Mouse (Mus musculus) right cerebral cortex, postnatal 14 days (tissue): Measurements from ENCODE around the gene Usp49.
A peak's percentile ranks its signal among the peaks of the same experiment; 100 is the strongest.

Experiments used
- DNase-seq: peaks from one replicate; pipeline ENCODE4 v3.0.0; 2022

Gene Usp49

GRCm38 (mm10) chr17:47695337-47695710 is 64.8 kb downstream of the Usp49 start:
- no peak for DNase-seq

GRCm38 (mm10) chr17:47698156-47698555 is 67.7 kb downstream of the Usp49 start:
- no peak for DNase-seq

- DNase-seq = no peak
Observed at GRCm38 (mm10) chr17:47699055-47699454, 68.6 kb downstream of the Usp49 start.

DNA sequence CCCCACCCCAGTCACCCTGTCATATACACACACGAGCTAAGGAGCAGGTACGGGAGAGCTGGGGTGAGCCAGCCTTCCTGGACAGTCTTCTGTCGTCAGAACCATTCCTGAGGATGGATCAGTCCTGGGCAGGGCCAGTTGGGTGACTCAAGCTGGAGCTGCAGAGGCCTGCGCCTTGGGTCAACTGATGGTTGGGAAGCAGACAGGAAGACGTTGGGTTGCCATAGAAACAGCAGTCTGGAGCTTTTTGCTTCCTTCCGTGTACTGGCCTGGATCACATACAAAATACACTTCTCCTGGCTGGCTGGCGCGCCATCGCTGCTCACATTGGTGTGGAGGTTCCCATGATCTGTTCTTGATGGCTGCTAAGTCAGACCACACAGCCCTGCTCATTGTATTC is 71.3 kb downstream of the Usp49 start:
- DNase-seq = peak; percentile 16

- DNase-seq = peak; percentile 17
Observed at GRCm38 (mm10) chr17:47702548-47703345, 72.3 kb downstream of the Usp49 start.

DNA sequence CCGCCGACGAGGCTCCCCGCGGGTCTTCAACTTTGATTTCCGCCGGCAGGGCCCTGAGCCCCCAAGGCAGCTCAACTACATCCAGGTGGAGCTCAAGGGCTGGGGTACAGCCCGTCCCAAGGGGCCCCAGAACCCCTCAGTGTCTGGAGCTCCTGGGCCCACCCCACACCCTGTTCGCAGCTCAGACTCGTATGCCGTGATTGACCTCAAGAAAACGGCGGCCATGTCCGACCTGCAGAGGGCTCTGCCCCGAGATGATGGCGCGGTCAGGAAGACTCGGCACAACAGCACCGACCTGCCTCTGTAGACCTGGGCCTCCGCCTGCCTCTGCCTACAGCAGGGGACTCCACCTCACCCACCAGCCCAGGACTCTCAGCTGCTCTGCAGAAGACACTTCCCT is 73.1 kb downstream of the Usp49 start:
- DNase-seq = no peak

DNA sequence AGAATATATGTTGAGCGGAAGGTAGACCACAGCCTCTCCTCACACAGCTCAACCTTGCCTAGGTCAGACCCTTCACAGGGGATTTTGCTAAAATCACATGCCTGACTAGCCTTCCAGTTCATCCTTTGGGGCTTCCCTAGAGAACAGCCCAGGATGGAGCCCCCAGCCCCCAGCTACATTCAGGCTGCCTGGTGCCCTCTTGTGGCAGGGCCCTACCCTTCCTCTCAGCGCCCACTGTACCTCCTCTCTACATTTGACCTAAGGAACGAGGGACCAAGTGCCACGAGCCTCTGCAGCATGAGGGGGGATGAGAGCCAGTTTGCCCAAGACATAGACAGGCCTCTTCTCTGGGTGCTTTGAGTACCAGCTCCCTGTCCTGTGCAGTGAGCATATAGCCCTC is 74.2 kb downstream of the Usp49 start:
- no peak for DNase-seq

- DNase-seq = no peak
Observed at GRCm38 (mm10) chr17:47706196-47706595, 75.7 kb downstream of the Usp49 start.

DNA sequence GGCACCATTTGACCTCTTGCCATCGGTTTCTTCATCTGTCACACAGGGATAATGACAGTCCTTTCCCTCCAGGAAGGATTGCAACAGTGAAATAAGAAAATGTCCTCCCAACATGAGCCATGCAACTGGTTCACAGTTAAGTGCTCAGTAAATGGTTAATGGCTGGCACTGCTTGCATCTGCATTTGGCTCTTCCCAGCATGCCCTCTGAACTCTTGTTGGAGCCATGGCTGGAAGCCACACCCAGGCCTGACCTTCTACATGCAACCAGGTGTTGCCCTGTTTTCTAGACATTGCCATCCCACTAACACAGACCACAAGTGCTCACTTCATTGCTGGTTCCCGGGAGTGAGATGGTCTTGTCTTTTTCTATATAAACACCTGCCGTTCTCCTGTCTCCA is 77.5 kb downstream of the Usp49 start:
- DNase-seq = no peak

DNA sequence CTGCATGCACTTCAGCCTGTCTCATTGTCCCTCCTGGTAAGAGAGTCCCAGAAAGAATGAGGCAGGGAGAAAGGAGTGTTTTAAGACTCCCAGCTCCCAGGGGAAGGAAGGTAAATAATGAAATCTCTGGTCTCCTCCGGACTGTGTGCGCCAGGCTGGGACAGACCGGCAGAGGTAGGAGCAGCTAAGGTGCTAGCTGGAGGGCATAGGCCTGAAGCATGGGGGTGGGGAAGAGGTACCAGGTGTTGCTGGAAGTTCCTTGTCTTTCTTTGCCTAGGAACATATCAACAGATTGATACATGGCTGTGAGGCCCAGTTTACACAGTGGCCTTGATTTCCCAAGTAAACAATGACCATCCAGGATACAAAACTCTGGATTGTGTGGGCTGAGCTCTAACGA is 78.5 kb downstream of the Usp49 start:
- no peak for DNase-seq

DNA sequence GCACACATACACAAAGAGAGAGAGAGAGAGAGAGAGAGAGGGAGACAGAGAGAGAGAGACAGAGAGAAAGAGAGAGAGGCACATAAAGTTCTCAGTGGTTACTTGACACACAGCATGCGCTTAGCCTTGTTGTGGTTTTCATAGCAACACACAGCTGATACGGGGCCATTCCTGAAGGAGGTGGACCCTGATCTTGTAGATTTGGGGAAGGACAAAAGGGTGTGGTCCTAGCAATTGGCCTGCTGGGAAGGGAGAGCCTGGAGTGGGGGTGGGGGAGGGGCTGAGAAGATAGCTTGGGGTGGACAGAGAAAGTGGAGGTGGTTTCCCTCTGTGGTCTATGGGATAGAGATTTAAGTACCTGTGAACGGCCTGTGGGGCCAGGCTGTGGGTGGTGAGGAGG is 79.5 kb downstream of the Usp49 start:
- no peak for DNase-seq

GRCm38 (mm10) chr17:47711883-47712282 is 81.4 kb downstream of the Usp49 start:
- no peak for DNase-seq

GRCm38 (mm10) chr17:47712889-47713571 is 82.5 kb downstream of the Usp49 start:
- DNase-seq = no peak

DNA sequence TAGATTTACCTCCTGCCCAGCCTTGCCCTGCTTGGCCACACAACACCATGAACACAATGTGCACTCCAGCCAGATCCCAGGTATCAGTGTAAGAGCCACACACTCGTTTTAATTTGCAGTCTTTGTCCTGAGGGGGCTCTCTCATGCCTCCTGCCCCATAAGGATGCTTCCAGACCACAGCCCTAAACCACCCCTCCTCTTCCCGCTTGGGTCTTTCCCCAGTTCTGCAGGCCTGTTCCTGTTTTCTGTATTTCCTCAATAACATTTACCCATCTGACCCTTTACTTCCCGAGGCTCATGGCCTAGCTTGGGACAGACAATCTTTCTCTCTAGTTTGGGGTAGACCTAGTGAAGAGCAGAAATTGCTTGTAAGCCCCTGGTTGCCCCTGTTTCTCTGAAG is 84.5 kb downstream of the Usp49 start:
- DNase-seq = no peak

GRCm38 (mm10) chr17:47721183-47721582 is 90.7 kb downstream of the Usp49 start:
- DNase-seq = no peak

GRCm38 (mm10) chr17:47726566-47726965 is 96.1 kb downstream of the Usp49 start, which contains the start of gene Pgc:
Gene Pgc (plus strand): TSS chr17:47726842.
- no peak for DNase-seq

GRCm38 (mm10) chr17:47730633-47731575 is 100.4 kb downstream of the Usp49 start:
- DNase-seq = no peak

GRCm38 (mm10) chr17:47735553-47736100 is 105.1 kb downstream of the Usp49 start:
- no peak for DNase-seq
